Mouse (Mus musculus): ENCODE measurements around the gene Ctnnd2. TPM values are rescaled to one million over a fixed set of nuclear protein-coding genes. Genes with fewer than 3 reads are reported as not detected.

Gene Ctnnd2
- polyA plus RNA-seq, 1 experiment from 2014 or later = 4.3 TPM

DNA sequence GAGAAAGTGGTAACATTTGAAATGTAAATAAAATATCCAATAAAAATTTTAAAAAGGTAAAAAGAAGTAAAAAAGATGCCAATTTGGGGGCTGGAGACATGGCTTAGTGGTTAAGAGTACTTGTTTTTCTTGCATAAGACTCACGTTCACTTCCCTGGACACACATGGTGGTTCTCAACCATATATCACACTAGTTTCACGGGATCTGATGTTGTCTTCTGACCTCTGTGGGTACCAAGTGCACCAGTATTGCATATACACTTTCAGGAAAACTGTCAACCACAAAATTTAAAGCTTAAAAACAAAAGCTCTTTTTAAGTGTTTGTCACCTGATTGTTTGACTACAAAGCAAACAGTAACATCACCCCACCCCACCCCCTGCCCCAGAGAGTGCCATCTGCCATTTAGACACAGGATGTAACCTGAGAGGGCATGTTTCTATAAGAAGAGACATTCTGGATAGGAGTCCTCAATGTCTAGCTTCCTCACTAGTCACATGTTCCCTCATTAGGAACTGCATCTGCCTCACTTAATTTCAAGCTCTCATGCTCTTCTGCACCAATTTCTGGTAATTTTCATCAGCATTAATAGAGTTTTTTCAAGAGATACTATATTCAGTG lies 290.5 kb downstream of the Ctnnd2 start:
- no peak for DNase-seq (ENCODE audit: low spot score)
- Histone ChIP-seq H3K4me1 (ENCODE audit: insufficient read depth, low read depth, low read length) (no peaks in the 10 kb centered on the region), H3K36me3 (ENCODE audit: insufficient read depth, low read length) (no peaks in the 10 kb centered on the region), H3K27me3 (replicated peaks; ENCODE audit: insufficient read depth, low read length) (no peaks in the 10 kb centered on the region), H3K9me3 (ENCODE audit: low read length) (no peaks in the 10 kb centered on the region), H3K27ac (ENCODE audit: low read length) (no peak overlapping the region), H3K4me3 (ENCODE audit: low read depth, low read length) (no peak overlapping the region), H3K4me2 (replicated peaks; ENCODE audit: low read depth, low read length) (no peak overlapping the region), H3K9ac (replicated peaks; ENCODE audit: low read depth) (no peak overlapping the region)
- 20% methylated on average over 2 of the region's 2 CpGs for WGBS
- TF ChIP-seq CTCF (IDR thresholded peaks at IDR 0.05) (no peak), EP300 (IDR thresholded peaks at IDR 0.05) (no peak)
- no peak for ATAC-seq

DNA sequence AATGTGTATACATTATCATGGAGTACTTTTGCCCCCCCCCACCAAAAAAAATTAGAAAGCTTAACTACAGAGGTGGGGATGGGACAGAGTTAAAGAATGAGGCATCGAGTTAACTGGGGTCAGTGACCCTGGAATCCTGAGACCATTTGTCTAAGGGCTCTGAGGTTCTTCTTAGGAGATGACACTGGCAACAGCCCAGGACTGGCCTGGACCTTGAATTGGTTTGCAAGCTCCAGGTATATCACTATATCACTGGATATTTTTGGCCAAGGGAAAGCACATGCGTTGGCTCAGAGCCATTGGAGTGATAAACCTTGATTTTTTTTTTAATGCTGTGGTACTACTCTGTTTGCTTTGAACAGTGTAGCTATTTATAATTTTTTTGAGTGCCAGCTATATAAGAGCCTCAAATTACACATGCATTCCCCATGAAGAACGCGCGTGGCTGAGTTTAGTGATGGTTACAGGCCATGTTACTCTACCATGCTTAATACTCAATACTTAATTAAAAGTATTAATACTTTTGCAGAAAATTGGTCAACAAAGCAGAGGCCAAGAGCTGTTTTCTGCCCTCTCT lies 291.2 kb downstream of the Ctnnd2 start:
- Histone ChIP-seq H3K27ac (ENCODE audit: low read length) (no peak overlapping the region), H3K4me2 (replicated peaks; ENCODE audit: low read depth, low read length) (no peak overlapping the region), H3K27me3 (replicated peaks; ENCODE audit: insufficient read depth, low read length) (no peaks in the 10 kb centered on the region), H3K4me1 (ENCODE audit: insufficient read depth, low read depth, low read length) (no peaks in the 10 kb centered on the region), H3K9me3 (ENCODE audit: low read length) (no peaks in the 10 kb centered on the region), H3K36me3 (ENCODE audit: insufficient read depth, low read length) (no peaks in the 10 kb centered on the region), H3K9ac (replicated peaks; ENCODE audit: low read depth) (no peak overlapping the region), H3K4me3 (ENCODE audit: low read depth, low read length) (no peak overlapping the region)
- 67% methylated on average over 5 of the region's 5 CpGs for WGBS
- DNase-seq (ENCODE audit: low spot score) = no peak
- no peak for TF ChIP-seq CTCF (IDR thresholded peaks at IDR 0.05)
- no peak for TF ChIP-seq EP300 (IDR thresholded peaks at IDR 0.05)
- ATAC-seq = no peak

DNA sequence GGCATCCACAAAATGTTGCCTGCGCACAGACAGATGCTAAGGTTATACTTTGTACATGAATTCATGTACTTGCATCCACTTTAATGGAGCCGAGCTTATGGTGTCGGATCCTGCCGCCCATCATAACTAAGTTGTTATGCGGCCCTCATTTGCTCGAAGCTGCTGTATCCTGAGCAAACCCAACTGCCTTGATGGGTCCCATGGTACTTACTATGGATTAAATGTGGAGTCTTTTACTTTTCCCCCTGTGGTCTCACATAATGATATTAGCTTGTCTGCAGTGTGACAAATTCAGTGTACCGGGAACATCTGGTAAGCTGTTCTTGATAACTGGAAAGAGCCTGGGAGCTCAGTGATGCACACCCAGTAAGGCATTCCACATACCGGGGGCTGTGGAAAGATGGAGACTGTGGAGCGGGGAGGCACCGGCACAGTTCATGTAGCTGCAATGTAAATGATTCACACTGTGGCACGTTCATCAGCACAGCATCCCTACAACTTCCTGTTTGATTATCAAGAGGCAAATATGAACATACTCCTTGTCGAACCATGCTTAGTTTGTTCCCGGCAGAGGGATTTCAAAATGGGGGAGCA lies 294.7 kb downstream of the Ctnnd2 start:
- Histone ChIP-seq H3K4me3 (ENCODE audit: low read depth, low read length) (no peak overlapping the region), H3K36me3 (ENCODE audit: insufficient read depth, low read length) (no peaks in the 10 kb centered on the region), H3K9ac (replicated peaks; ENCODE audit: low read depth) (no peak overlapping the region), H3K4me2 (replicated peaks; ENCODE audit: low read depth, low read length) (no peak overlapping the region), H3K27me3 (replicated peaks; ENCODE audit: insufficient read depth, low read length) (no peaks in the 10 kb centered on the region), H3K27ac (ENCODE audit: low read length) (no peak overlapping the region), H3K9me3 (ENCODE audit: low read length) (no peaks in the 10 kb centered on the region), H3K4me1 (ENCODE audit: insufficient read depth, low read depth, low read length) (no peaks in the 10 kb centered on the region)
- no peak for ATAC-seq
- TF ChIP-seq EP300 (IDR thresholded peaks at IDR 0.05) (no peak), CTCF (IDR thresholded peaks at IDR 0.05) (no peak)
- no peak for DNase-seq (ENCODE audit: low spot score)
- 76% methylated on average over 13 of the region's 13 CpGs for WGBS

DNA sequence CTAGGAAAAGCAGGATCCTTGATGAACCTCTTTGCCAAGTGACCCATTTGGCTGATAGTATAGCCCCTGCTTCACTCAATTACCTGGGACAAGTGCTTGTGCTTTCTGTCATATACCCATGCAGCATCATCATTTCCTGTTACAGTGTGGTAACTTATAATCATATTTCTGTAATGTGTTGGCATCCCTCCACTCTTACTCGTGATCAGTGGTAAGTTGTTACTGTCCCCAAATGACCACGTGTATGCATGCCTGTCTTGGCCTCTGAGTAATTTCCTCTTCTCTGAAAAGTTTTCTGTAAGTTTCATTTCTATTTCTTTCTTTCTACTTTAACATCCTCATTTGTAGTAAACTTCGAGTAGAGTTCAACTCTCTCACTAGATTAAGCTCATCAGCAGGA lies 296.4 kb downstream of the Ctnnd2 start:
- 64% methylated on average over 3 of the region's 3 CpGs for WGBS
- no peak for DNase-seq (ENCODE audit: low spot score)
- no peaks in the 10 kb centered on the region for H3K27me3 ChIP-seq (replicated peaks; ENCODE audit: insufficient read depth, low read length)

DNA sequence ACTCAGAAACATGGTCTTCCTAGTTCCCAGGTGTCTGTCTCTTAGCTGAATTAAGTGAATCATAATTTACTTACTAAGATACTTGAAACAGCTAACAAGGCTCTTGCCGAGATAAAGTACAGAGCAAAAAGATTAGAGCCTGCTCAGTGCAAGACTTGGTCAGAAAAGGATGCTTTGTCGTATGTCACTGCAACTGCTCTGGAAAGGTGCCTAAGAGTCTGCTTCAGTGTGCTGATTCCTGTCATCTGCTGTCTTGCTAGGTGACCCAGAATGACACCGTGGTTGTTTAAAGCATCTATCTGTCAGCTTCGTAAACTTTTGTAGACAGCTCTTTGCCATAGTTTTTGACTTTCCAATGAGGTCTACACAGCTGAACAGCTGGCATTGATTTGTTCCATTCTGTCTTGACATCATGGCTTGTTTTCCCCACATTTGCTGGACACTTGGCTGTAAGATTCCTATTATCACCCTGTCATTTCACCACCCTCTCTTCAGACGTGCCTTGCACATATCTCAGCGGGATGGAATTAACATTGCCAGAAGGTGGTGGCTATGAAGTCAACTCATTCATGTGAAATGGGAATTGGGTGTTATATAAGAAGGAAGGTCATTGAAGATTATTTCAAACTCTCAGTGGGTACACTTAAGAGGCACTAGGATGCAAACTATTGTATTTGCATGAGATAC lies 299.0 kb downstream of the Ctnnd2 start:
- no peak for DNase-seq (ENCODE audit: low spot score)
- Histone ChIP-seq H3K4me1 (ENCODE audit: insufficient read depth, low read depth, low read length) (no peaks in the 10 kb centered on the region), H3K27me3 (replicated peaks; ENCODE audit: insufficient read depth, low read length) (no peaks in the 10 kb centered on the region), H3K36me3 (ENCODE audit: insufficient read depth, low read length) (no peaks in the 10 kb centered on the region), H3K4me3 (ENCODE audit: low read depth, low read length) (no peak overlapping the region), H3K4me2 (replicated peaks; ENCODE audit: low read depth, low read length) (no peak overlapping the region), H3K9me3 (ENCODE audit: low read length) (no peaks in the 10 kb centered on the region), H3K9ac (replicated peaks; ENCODE audit: low read depth) (no peak overlapping the region), H3K27ac (ENCODE audit: low read length) (no peak overlapping the region)
- TF ChIP-seq CTCF (IDR thresholded peaks at IDR 0.05) (no peak), EP300 (IDR thresholded peaks at IDR 0.05) (no peak)
- 69% methylated on average over 6 of the region's 6 CpGs for WGBS
- ATAC-seq = no peak

More for the DNA sequence above, 296.4 kb downstream of the Ctnnd2 start:
- Histone ChIP-seq H3K4me1 (ENCODE audit: insufficient read depth, low read depth, low read length) (no peaks in the 10 kb centered on the region), H3K36me3 (ENCODE audit: insufficient read depth, low read length) (no peaks in the 10 kb centered on the region), H3K4me3 (ENCODE audit: low read depth, low read length) (no peak overlapping the region), H3K4me2 (replicated peaks; ENCODE audit: low read depth, low read length) (no peak overlapping the region), H3K9me3 (ENCODE audit: low read length) (no peaks in the 10 kb centered on the region), H3K9ac (replicated peaks; ENCODE audit: low read depth) (no peak overlapping the region), H3K27ac (ENCODE audit: low read length) (no peak overlapping the region)
- TF ChIP-seq EP300 (IDR thresholded peaks at IDR 0.05) (no peak), CTCF (IDR thresholded peaks at IDR 0.05) (no peak)
- ATAC-seq = no peak

DNA sequence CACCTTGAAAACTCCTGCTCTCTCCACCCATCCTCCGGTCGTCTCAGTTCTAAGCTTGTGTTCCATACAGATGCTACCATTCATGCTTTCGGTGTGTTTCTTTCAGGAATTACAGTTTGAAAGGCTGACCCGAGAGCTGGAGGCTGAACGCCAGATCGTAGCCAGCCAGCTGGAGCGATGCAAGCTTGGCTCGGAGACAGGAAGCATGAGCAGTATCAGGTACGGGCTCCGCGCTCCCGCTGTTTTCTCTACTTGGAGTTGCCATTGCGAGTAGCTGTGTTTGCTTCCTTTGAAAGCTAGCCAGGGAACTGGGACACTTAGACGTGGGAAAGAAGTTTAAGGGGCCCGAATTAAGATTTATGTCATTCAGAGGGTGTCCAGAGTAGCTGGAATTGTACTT lies 308.3 kb downstream of the Ctnnd2 start:
- WGBS = 54% methylated on average over 15 of the region's 15 CpGs
- ATAC-seq (no peak), DNase-seq (ENCODE audit: low spot score) (no peak)
- Histone ChIP-seq H3K36me3 (ENCODE audit: insufficient read depth, low read length) (no peaks in the 10 kb centered on the region), H3K4me2 (replicated peaks; ENCODE audit: low read depth, low read length) (no peak overlapping the region), H3K4me3 (ENCODE audit: low read depth, low read length) (no peak overlapping the region), H3K9me3 (ENCODE audit: low read length) (no peaks in the 10 kb centered on the region), H3K4me1 (ENCODE audit: insufficient read depth, low read depth, low read length) (no peaks in the 10 kb centered on the region), H3K9ac (replicated peaks; ENCODE audit: low read depth) (no peak overlapping the region), H3K27ac (ENCODE audit: low read length) (no peak overlapping the region), H3K27me3 (replicated peaks; ENCODE audit: insufficient read depth, low read length) (no peaks in the 10 kb centered on the region)
- no peak for TF ChIP-seq CTCF (IDR thresholded peaks at IDR 0.05)
- no peak for TF ChIP-seq EP300 (IDR thresholded peaks at IDR 0.05)

Data from lung, postnatal 0 days (tissue).